14 mouse cellular contexts compared by ENCODE assay signal in the genomic region with DNA sequence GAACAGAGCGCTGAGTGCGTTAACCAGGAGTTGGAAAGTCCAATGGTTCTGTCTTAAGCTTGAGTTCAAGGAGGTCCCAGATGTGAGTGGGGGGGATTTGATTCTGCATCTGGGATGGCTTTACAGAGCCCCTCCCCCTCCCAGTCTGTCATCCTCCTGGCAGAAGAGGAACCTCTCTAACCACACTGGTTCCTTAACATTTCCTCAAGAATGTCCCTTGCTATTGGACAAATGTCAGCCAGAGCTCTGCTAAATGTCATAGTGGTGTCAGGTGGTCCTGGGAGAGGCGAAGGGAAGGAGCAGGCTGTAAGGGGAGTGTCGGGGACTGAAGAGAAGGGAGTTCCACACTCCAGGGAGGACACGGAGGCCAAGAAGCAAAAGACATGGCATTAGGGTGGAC. TPM values are rescaled to one million over a fixed set of nuclear protein-coding genes. Genes with fewer than 3 reads are reported as not detected.
DNase-seq lines count a peak whose midpoint lies in the region; ATAC-seq and TF ChIP-seq lines count a peak whose summit lies in the region.
"Had no signal": no experiment of that assay in that cellular context is flagged by ENCODE, and none has a peak within 500 bp of the region (broad histone marks: within the 10 kb centered on the region; RNA-seq: fewer than 3 reads in every experiment).

No protein-coding gene starts in this region.

- H3K36me3 ChIP-seq in heart, embryonic 11.5 days (ENCODE audit: control insufficient read depth, insufficient read depth, low read length): peaks cover 3% of the 10 kb centered on the region; the same call in 1 of the 2 replicates
- no peaks in the 10 kb centered on the region for H3K36me3 ChIP-seq in thymus, adult 2 months (ENCODE audit: control insufficient read depth, insufficient read depth, low read length)
- H3K36me3 ChIP-seq in liver, embryonic 12.5 days: no peaks in the 10 kb centered on the region
- H3K36me3 ChIP-seq in stomach, postnatal 0 days (ENCODE audit: control insufficient read depth, insufficient read depth, low read length): no peaks in the 10 kb centered on the region
- H3K36me3 ChIP-seq: forebrain, embryonic 12.5 days; limb, embryonic 15.5 days; neural tube, embryonic 13.5 days had no signal

- H3K27me3 ChIP-seq in heart, embryonic 11.5 days (ENCODE audit: control insufficient read depth, insufficient read depth, low read length): peaks cover 7% of the 10 kb centered on the region; the same call in 1 of the 2 replicates
- no peaks in the 10 kb centered on the region for H3K27me3 ChIP-seq in thymus, adult 2 months (ENCODE audit: control insufficient read depth, insufficient read depth, low read length)
- peaks cover 51% of the 10 kb centered on the region for H3K27me3 ChIP-seq in liver, embryonic 12.5 days (replicated peaks)
- no peaks in the 10 kb centered on the region for H3K27me3 ChIP-seq in stomach, postnatal 0 days (ENCODE audit: control insufficient read depth, insufficient read depth, low read length)

- TF ChIP-seq EP300 in stomach, postnatal 0 days (optimal IDR thresholded peaks at IDR 0.05): no peak

- DNase-seq in heart, postnatal 36 days: no peak
- peak; percentile 27 for DNase-seq in thymus, adult 2 months
- no peak for DNase-seq in thymus, adult 18-20 months
- no peak for DNase-seq in stomach, postnatal 0 days (ENCODE audit: low spot score)
- no peak for DNase-seq in frontal cortex, postnatal 14 days (ENCODE audit: low spot score in 2 of 2)
- DNase-seq in gastrocnemius, postnatal 10 days: no peak
- DNase-seq: adrenal gland, postnatal 10 days; cerebellum, postnatal 36 days had no signal

- peaks cover 6% of the 10 kb centered on the region; the same call in 1 of the 2 replicates for H3K4me1 ChIP-seq in heart, embryonic 11.5 days (ENCODE audit: control insufficient read depth, insufficient read depth, low read length)
- peaks cover 48% of the 10 kb centered on the region for H3K4me1 ChIP-seq in thymus, adult 2 months (replicated peaks; ENCODE audit: control insufficient read depth, insufficient read depth, low read length)
- peaks cover 49% of the 10 kb centered on the region for H3K4me1 ChIP-seq in liver, embryonic 12.5 days
- H3K4me1 ChIP-seq in stomach, postnatal 0 days (replicated peaks; ENCODE audit: control insufficient read depth, insufficient read depth): no peaks in the 10 kb centered on the region

- peak overlapping the region; percentile 21 for H3K4me3 ChIP-seq in heart, embryonic 11.5 days (ENCODE audit: low read depth, low read length)
- 0 out of 2 replicates have a peak overlapping the region, but pooled peaks have one; percentile 7 for H3K4me3 ChIP-seq in thymus, adult 2 months (ENCODE audit: control insufficient read depth, insufficient read depth, low read length)
- H3K4me3 ChIP-seq in liver, embryonic 12.5 days: no peak overlapping the region
- no peak overlapping the region for H3K4me3 ChIP-seq in stomach, postnatal 0 days (ENCODE audit: low read depth, low read length)
- H3K4me3 ChIP-seq: forebrain, embryonic 12.5 days; limb, embryonic 15.5 days; neural tube, embryonic 13.5 days had no signal

- TF ChIP-seq CTCF in thymus, adult 2 months (IDR thresholded peaks at IDR 0.05; ENCODE audit: borderline replicate concordance, control insufficient read depth, extremely low read depth, insufficient read depth, low read length, poor library complexity): no peak
- no peak for TF ChIP-seq CTCF in stomach, postnatal 0 days (IDR thresholded peaks at IDR 0.05; ENCODE audit: low read depth)

- no peaks in the 10 kb centered on the region for H3K9me3 ChIP-seq in heart, embryonic 11.5 days (replicated peaks; ENCODE audit: control insufficient read depth, low read length)
- no peaks in the 10 kb centered on the region for H3K9me3 ChIP-seq in liver, embryonic 12.5 days (replicated peaks)
- no peaks in the 10 kb centered on the region for H3K9me3 ChIP-seq in stomach, postnatal 0 days (ENCODE audit: control insufficient read depth, low read length)
- H3K9me3 ChIP-seq: forebrain, embryonic 12.5 days; limb, embryonic 15.5 days; neural tube, embryonic 13.5 days had no signal

- peak overlapping the region; percentile 40; the same call in 1 of the 2 replicates for H3K9ac ChIP-seq in heart, embryonic 11.5 days (ENCODE audit: low read depth, low read length)
- H3K9ac ChIP-seq in liver, embryonic 12.5 days: no peak overlapping the region
- H3K9ac ChIP-seq in stomach, postnatal 0 days (ENCODE audit: low read length): no peak overlapping the region
- H3K9ac ChIP-seq: forebrain, embryonic 12.5 days; neural tube, embryonic 13.5 days had no signal

- H3K4me2 ChIP-seq in heart, embryonic 11.5 days: peak overlapping the region; percentile 49
- H3K4me2 ChIP-seq in liver, embryonic 12.5 days: peak overlapping the region; percentile 56
- H3K4me2 ChIP-seq in stomach, postnatal 0 days (replicated peaks; ENCODE audit: low read depth): peak overlapping the region; percentile 38
- H3K4me2 ChIP-seq: forebrain, embryonic 12.5 days; limb, embryonic 15.5 days had no signal

- H3K27ac ChIP-seq in heart, embryonic 11.5 days (ENCODE audit: low read depth, low read length): peak overlapping the region; percentile 59
- peak overlapping the region; percentile 92; the same call in 1 of the 2 replicates for H3K27ac ChIP-seq in thymus, adult 2 months (ENCODE audit: control insufficient read depth, insufficient read depth, low read length)
- H3K27ac ChIP-seq in liver, embryonic 12.5 days: peak overlapping the region; percentile 31
- H3K27ac ChIP-seq in stomach, postnatal 0 days (replicated peaks): peak overlapping the region; percentile 70; the same call in 1 of the 2 replicates
- H3K27ac ChIP-seq: forebrain, embryonic 12.5 days; limb, embryonic 15.5 days; neural tube, embryonic 13.5 days had no signal

- ATAC-seq in heart, embryonic 11.5 days (replicated peaks; ENCODE audit: insufficient number of reproducible peaks, low FRiP score, low TSS enrichment): 0 out of 2 replicates have a peak, but pooled peaks have one; percentile 8
- no peak for ATAC-seq in liver, embryonic 12.5 days
- no peak for ATAC-seq in stomach, postnatal 0 days (ENCODE audit: low FRiP score, low TSS enrichment)

- TF ChIP-seq POLR2A in thymus, adult 2 months (IDR thresholded peaks at IDR 0.05; ENCODE audit: control insufficient read depth, extremely low read depth, insufficient read depth, low read length, poor library complexity): no peak

- WGBS in heart, embryonic 11.5 days (ENCODE audit: insufficient replicate concordance): 46% methylated on average over 5 of the region's 5 CpGs
- 69% methylated on average over 5 of the region's 5 CpGs for WGBS in thymus, adult 2 months
- WGBS in liver, embryonic 12.5 days (ENCODE audit: insufficient replicate concordance): 34% methylated on average over 5 of the region's 5 CpGs
- 63% methylated on average over 5 of the region's 5 CpGs for WGBS in stomach, postnatal 0 days

- intact Hi-C loops in heart, postnatal 36 days (cut with DNase I): no loop called here

RNA-seq across cellular contexts. Expression of a gene that starts 0.7 kb away (rescaled TPM):
- polyA plus RNA-seq in heart, embryonic 11.5 days (2014; fragmentation: Nextera tagmentation; extraction: Ambion mirVana): 11.5 and 21.1 TPM in 2 replicates
- total RNA-seq in heart, postnatal 36 days (2021): 10 to 100 TPM in 1 of 2 experiments, 1 to 10 TPM in 1; 9.3 to 13.7 TPM
- 606 and 690 TPM in 2 replicates for polyA plus RNA-seq in thymus, adult 2 months (2012; rRNA removed)
- 7.3 and 7.6 TPM in 2 replicates for polyA plus RNA-seq in liver, embryonic 12.5 days (2016; fragmentation: Nextera tagmentation; extraction: Ambion mirVana)
- 3.6 and 4.2 TPM in 2 replicates for polyA plus RNA-seq in stomach, postnatal 0 days (2015; fragmentation: Nextera tagmentation; extraction: Ambion mirVana)
- total RNA-seq in gastrocnemius, postnatal 10 days (2021): 1 to 10 TPM; 3.4 to 7.1 TPM

RNA-seq across cellular contexts. Expression of a gene that starts 5.9 kb away (rescaled TPM):
- 43.1 and 44.6 TPM in 2 replicates for polyA plus RNA-seq in heart, embryonic 11.5 days (2014; fragmentation: Nextera tagmentation; extraction: Ambion mirVana)
- total RNA-seq in heart, postnatal 36 days (2021): 10 to 100 TPM; 15.3 to 23.5 TPM
- 28.6 and 32.5 TPM in 2 replicates for polyA plus RNA-seq in thymus, adult 2 months (2012; rRNA removed)
- 15.8 and 16.7 TPM in 2 replicates for polyA plus RNA-seq in liver, embryonic 12.5 days (2016; fragmentation: Nextera tagmentation; extraction: Ambion mirVana)
- 11.1 and 12.5 TPM in 2 replicates for polyA plus RNA-seq in stomach, postnatal 0 days (2015; fragmentation: Nextera tagmentation; extraction: Ambion mirVana)
- total RNA-seq in gastrocnemius, postnatal 10 days (2021): 1 to 10 TPM; 7.0 to 9.4 TPM

RNA-seq across cellular contexts. Expression of a gene that starts 18.7 kb away (rescaled TPM):
- polyA plus RNA-seq in heart, embryonic 11.5 days (2014; fragmentation: Nextera tagmentation; extraction: Ambion mirVana): 1.1 TPM in 1 of 2 replicates, not detected in the other
- total RNA-seq in heart, postnatal 36 days (2021): 100 to 1,000 TPM; 174 to 180 TPM
- 24.9 and 42.7 TPM in 2 replicates for polyA plus RNA-seq in thymus, adult 2 months (2012; rRNA removed)
- polyA plus RNA-seq in liver, embryonic 12.5 days (2016; fragmentation: Nextera tagmentation; extraction: Ambion mirVana): 2.7 and 3.4 TPM in 2 replicates
- polyA plus RNA-seq in stomach, postnatal 0 days (2015; fragmentation: Nextera tagmentation; extraction: Ambion mirVana): 0.40 and 0.45 TPM in 2 replicates
- 100 to 1,000 TPM; 131 to 134 TPM for total RNA-seq in gastrocnemius, postnatal 10 days (2021)
- polyA plus RNA-seq: forebrain, embryonic 12.5 days; inflammation-experienced regulatory T-cells, adult 6 months; neural tube, embryonic 13.5 days had no signal

Comparison
In these comparisons a context has a peak if more than half of its experiments do, and no peak if none do; other contexts are left out.
1. H3K27ac ChIP-seq: peak in every context shown above with its lines; median percentile 92 in thymus, adult 2 months; 70 in stomach, postnatal 0 days; 59 in heart, embryonic 11.5 days; 31 in liver, embryonic 12.5 days.
2. H3K4me3 ChIP-seq: peak in heart, embryonic 11.5 days (single experiment) and thymus, adult 2 months (single experiment); none in liver, embryonic 12.5 days (single experiment) and stomach, postnatal 0 days (single experiment).
3. RNA of a gene that starts 0.7 kb away (polyA plus RNA-seq): 606 to 690 TPM in thymus, adult 2 months; 11.5 to 21.1 TPM in heart, embryonic 11.5 days, 7.3 to 7.6 TPM in liver, embryonic 12.5 days and 3.6 to 4.2 TPM in stomach, postnatal 0 days; every median in the first group is over 10 times any median in the second.
4. Peak in every context shown above with its lines, with median percentiles within 50 percentile points of each other: H3K4me2 ChIP-seq.